Mouse (Mus musculus): Measurements from ENCODE around the gene Slc12a9. TPM values are rescaled to one million over a fixed set of nuclear protein-coding genes. Genes with fewer than 3 reads are reported as not detected.
"Not testable (repeated sequence)": the region's sequence is repeated elsewhere in the genome, so short reads cannot be mapped to it uniquely, and the experiment has no call there.

Gene Slc12a9
- polyA plus RNA-seq, 1 experiment from 2014 or later: 8.7 TPM

DNA sequence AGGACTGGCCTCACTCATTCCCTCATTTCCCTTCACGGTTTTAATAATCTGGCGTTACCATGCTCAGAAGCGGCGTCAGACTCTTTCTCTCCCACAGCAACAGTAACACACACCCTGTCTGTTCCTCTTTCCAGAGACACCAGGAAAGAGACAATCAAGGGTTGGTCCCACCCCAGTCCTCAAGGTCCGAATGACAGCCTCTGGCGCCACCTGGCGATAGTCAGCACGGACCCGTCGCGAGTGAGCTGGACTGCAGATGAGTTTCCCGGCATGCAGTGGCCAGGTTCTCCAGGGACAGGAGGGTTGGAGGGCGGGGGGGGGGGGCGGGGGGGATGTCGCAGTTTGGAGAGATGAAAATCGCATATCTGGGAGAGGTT lies 46.8 kb downstream of the Slc12a9 start:
- H3K27me3 ChIP-seq (replicated peaks): peaks cover 51% of the 10 kb centered on the region
- peaks cover 39% of the 10 kb centered on the region for H3K4me1 ChIP-seq
- H3K9me3 ChIP-seq: no peaks in the 10 kb centered on the region
- no peak overlapping the region for H3K27ac ChIP-seq (replicated peaks)
- peak overlapping the region; percentile 57 for H3K4me3 ChIP-seq
- 0 out of 2 replicates have a peak, but pooled peaks have one; percentile 23 for ATAC-seq (ENCODE audit: extremely low read depth, insufficient number of reproducible peaks, low FRiP score, low TSS enrichment)
- H3K9ac ChIP-seq: peak overlapping the region; percentile 79
- H3K4me2 ChIP-seq: peak overlapping the region; percentile 100
- no peaks in the 10 kb centered on the region for H3K36me3 ChIP-seq
- WGBS: under 1% methylated on average over 16 of the region's 16 CpGs

DNA sequence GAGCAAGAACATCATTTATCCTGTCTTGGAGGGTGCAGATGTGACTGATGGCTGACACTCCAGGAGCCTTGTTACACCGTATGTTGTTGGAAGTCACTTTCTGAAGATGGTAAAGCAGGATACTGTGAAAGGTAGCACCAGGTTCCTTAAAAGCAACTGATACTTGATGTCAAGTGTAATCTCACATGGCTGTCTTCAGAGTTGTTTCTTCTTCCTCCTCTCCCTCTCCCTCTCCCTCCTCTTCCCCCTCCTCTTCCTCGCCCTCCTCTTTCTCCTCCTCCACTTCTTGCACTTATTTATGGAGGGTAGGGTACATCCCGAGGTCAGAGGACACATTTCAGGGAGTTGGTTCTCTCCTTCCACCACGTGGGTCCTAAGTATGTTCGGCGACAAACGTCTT lies 47.4 kb downstream of the Slc12a9 start:
- Histone ChIP-seq H3K9ac (peak overlapping the region; percentile 50; the same call in 1 of the 2 replicates), H3K27me3 (replicated peaks) (peaks cover 44% of the 10 kb centered on the region), H3K36me3 (no peaks in the 10 kb centered on the region), H3K9me3 (no peaks in the 10 kb centered on the region), H3K4me1 (peaks cover 39% of the 10 kb centered on the region), H3K4me3 (no peak overlapping the region), H3K27ac (replicated peaks) (no peak overlapping the region), H3K4me2 (no peak overlapping the region; the same call in 1 of the 2 replicates)
- 42% methylated on average over 7 of the region's 7 CpGs for WGBS
- ATAC-seq (ENCODE audit: extremely low read depth, insufficient number of reproducible peaks, low FRiP score, low TSS enrichment): no peak

DNA sequence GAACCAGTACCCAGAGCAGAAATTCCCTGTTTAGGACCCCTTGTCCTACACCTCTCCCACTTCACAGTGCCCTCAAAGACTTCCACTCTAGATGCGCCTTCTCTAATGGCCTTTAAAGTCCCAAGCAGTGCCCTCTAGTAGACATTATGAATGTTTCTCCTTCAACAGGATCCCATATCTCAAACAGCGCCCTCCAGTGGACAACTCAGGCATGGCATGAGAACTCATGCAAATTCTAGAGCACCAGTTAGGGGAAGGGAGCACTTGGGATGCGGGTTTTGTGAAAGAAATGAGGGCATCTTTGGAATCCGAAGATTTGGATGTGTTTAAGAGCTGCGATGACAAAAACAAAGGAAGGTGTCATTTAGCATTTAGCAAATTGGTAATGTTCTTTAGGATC lies 48.4 kb downstream of the Slc12a9 start:
- Histone ChIP-seq H3K4me1 (peaks cover 33% of the 10 kb centered on the region), H3K9me3 (no peaks in the 10 kb centered on the region), H3K9ac (no peak overlapping the region), H3K4me3 (no peak overlapping the region), H3K36me3 (no peaks in the 10 kb centered on the region), H3K27me3 (replicated peaks) (peaks cover 36% of the 10 kb centered on the region), H3K4me2 (no peak overlapping the region), H3K27ac (replicated peaks) (no peak overlapping the region)
- WGBS: 60% methylated on average over 5 of the region's 5 CpGs
- ATAC-seq (ENCODE audit: extremely low read depth, insufficient number of reproducible peaks, low FRiP score, low TSS enrichment): no peak

- Histone ChIP-seq H3K4me1 (peaks cover 27% of the 10 kb centered on the region), H3K27me3 (replicated peaks) (peaks cover 30% of the 10 kb centered on the region)
- H3K4me2 ChIP-seq; H3K27ac ChIP-seq (replicated peaks); ATAC-seq (ENCODE audit: extremely low read depth, insufficient number of reproducible peaks, low FRiP score, low TSS enrichment); H3K9me3 ChIP-seq; H3K9ac ChIP-seq; H3K36me3 ChIP-seq; H3K4me3 ChIP-seq: not testable (repeated sequence)
- 71% methylated on average over 6 of the region's 6 CpGs for WGBS
Observed at GRCm38 (mm10) chr5:137284411-137284810, 49.0 kb downstream of the Slc12a9 start.

DNA sequence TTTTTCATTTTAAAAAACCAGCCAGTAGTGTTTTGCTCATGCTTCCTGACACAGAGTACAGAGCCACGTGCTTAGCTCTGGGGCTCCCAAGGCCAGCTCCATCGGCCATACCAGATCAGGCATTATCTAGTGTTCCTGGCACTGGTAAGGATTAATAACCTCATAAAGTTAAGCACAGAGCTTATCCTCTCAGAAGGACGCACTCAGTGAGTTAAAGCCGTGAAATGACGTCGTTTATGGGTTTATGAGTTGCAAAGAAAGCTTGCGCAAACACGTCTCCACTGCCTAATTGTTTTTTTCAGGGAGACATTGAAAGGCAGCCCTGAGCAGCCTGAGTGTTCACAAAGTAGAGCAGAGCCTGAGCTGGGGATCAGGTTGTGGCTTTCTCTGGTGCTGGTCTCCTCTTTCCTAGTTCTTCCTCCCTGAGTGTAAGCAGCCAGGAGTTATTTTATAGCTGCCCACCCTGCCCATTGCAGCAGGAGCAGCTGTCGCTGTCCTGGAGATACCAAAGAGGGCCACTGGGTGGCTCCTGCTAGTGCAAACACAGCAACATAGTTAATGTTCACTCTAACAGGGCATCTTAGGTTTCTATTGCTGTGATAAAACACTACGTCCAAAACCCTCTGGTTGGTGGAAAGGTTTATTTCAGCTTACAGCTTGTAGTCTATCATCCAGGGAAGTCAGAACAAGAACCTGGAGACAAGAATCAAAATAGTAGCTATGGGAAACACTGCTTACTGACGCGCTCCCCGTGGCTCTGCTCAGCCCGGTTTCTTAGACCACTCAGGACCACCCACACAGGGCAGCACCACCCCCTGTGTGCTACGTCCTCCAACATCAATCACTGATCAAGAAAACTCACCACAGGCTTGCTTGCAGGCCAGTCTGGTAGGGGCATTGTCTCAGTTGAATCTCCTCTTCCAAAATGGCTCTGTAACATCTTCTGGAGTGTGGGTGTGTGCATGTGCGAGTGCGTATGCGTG lies 55.7 kb downstream of the Slc12a9 start:
- no peak overlapping the region for H3K4me2 ChIP-seq

GRCm38 (mm10) chr5:137268131-137268910 lies 65.1 kb downstream of the Slc12a9 start:
- no peak overlapping the region for H3K4me3 ChIP-seq
- H3K4me1 ChIP-seq: no peaks in the 10 kb centered on the region
- H3K9ac ChIP-seq: no peak overlapping the region
- H3K4me2 ChIP-seq: peak overlapping the region; percentile 31; the same call in 1 of the 2 replicates
- WGBS: 23% methylated on average over 14 of the region's 18 CpGs
- no peak for ATAC-seq (ENCODE audit: extremely low read depth, insufficient number of reproducible peaks, low FRiP score, low TSS enrichment)
- no peaks in the 10 kb centered on the region for H3K36me3 ChIP-seq
- H3K9me3 ChIP-seq: peaks cover 6% of the 10 kb centered on the region; the same call in 1 of the 2 replicates
- H3K27me3 ChIP-seq (replicated peaks): 0 out of 2 replicates have a peak, but pooled peaks cover 5% of the 10 kb centered on the region
- no peak overlapping the region for H3K27ac ChIP-seq (replicated peaks)

More for the DNA sequence above, 55.7 kb downstream of the Slc12a9 start:
- 61% methylated on average over 18 of the region's 18 CpGs for WGBS
- no peaks in the 10 kb centered on the region for H3K4me1 ChIP-seq
- H3K27me3 ChIP-seq (replicated peaks): peaks cover 9% of the 10 kb centered on the region; the same call in 1 of the 2 replicates
- no peak for ATAC-seq (ENCODE audit: extremely low read depth, insufficient number of reproducible peaks, low FRiP score, low TSS enrichment)
- H3K9ac ChIP-seq: no peak overlapping the region
- peaks cover 13% of the 10 kb centered on the region; the same call in 1 of the 2 replicates for H3K9me3 ChIP-seq
- H3K4me3 ChIP-seq: no peak overlapping the region
- H3K27ac ChIP-seq (replicated peaks): no peak overlapping the region
- H3K36me3 ChIP-seq: no peaks in the 10 kb centered on the region

DNA sequence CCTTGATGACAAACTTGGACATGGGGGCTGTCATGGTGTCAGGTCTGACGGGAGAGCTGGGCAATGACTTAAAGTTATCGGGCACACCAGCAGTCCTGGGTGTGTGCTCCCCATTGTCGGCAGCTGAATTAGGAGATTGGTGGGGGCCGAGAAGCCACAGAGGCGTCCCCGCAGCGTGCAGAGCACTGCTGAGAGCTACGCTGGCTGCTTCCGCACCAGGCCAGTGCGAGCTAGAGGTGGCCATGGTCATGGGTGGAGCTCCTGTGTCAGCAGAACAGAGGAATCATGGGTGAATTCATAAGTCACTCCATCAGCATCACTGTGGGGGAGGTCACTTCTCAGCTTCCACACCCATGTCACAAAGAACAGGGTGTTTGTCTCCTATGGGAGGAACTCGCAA lies 68.6 kb downstream of the Slc12a9 start:
- ATAC-seq (ENCODE audit: extremely low read depth, insufficient number of reproducible peaks, low FRiP score, low TSS enrichment): no peak
- no peaks in the 10 kb centered on the region for H3K4me1 ChIP-seq
- H3K36me3 ChIP-seq: no peaks in the 10 kb centered on the region
- H3K27me3 ChIP-seq (replicated peaks): 0 out of 2 replicates have a peak, but pooled peaks cover 5% of the 10 kb centered on the region
- no peak overlapping the region for H3K4me2 ChIP-seq
- no peak overlapping the region for H3K9ac ChIP-seq
- H3K4me3 ChIP-seq: no peak overlapping the region
- WGBS: 82% methylated on average over 11 of the region's 11 CpGs
- H3K27ac ChIP-seq (replicated peaks): no peak overlapping the region
- no peaks in the 10 kb centered on the region for H3K9me3 ChIP-seq

Small RNA genes within 50 kb of the gene (microRNA-seq; reads per million reads assigned to microRNA genes)
- gene Mir7036 (not detected), gene Mir8116 (not detected)

Other genes starting within 250 kb of the Slc12a9 start
- 4.9 and 6.9 TPM in 2 replicates for gene Trim56, start 217.4 kb downstream of the Slc12a9 start, polyA plus RNA-seq (2015; fragmentation: Nextera tagmentation; extraction: Ambion mirVana)
- 0.11 TPM in 1 of 2 replicates, not detected in the other for gene Muc3, start 184.3 kb downstream of the Slc12a9 start, polyA plus RNA-seq (2015; fragmentation: Nextera tagmentation; extraction: Ambion mirVana)
- gene Muc3a, start 121.2 kb downstream of the Slc12a9 start, polyA plus RNA-seq (2015; fragmentation: Nextera tagmentation; extraction: Ambion mirVana): not detected in 2 replicates
- gene Ache, start 46.1 kb downstream of the Slc12a9 start, polyA plus RNA-seq (2015; fragmentation: Nextera tagmentation; extraction: Ambion mirVana): 12.7 and 14.8 TPM in 2 replicates
- gene Ufsp1, start 39.0 kb downstream of the Slc12a9 start, polyA plus RNA-seq (2015; fragmentation: Nextera tagmentation; extraction: Ambion mirVana): 8.1 and 8.8 TPM in 2 replicates
- gene Srrt, start 25.9 kb downstream of the Slc12a9 start, polyA plus RNA-seq (2015; fragmentation: Nextera tagmentation; extraction: Ambion mirVana): 84.9 and 88.1 TPM in 2 replicates
- gene Trip6, start 19.2 kb downstream of the Slc12a9 start, polyA plus RNA-seq (2015; fragmentation: Nextera tagmentation; extraction: Ambion mirVana): 44.7 and 47.3 TPM in 2 replicates
- gene Ephb4, start 16.5 kb upstream of the Slc12a9 start, polyA plus RNA-seq (2015; fragmentation: Nextera tagmentation; extraction: Ambion mirVana): 33.1 and 37.6 TPM in 2 replicates
- gene Zan, start 143.5 kb upstream of the Slc12a9 start, polyA plus RNA-seq (2015; fragmentation: Nextera tagmentation; extraction: Ambion mirVana): 0.04 and 0.08 TPM in 2 replicates
- 43.6 and 43.9 TPM in 2 replicates for gene Pop7, start 168.9 kb upstream of the Slc12a9 start, polyA plus RNA-seq (2015; fragmentation: Nextera tagmentation; extraction: Ambion mirVana)
- 8.4 and 8.8 TPM in 2 replicates for gene Gigyf1, start 185.0 kb upstream of the Slc12a9 start, polyA plus RNA-seq (2015; fragmentation: Nextera tagmentation; extraction: Ambion mirVana)
- not detected in 2 replicates for gene Epo, start 199.6 kb upstream of the Slc12a9 start, polyA plus RNA-seq (2015; fragmentation: Nextera tagmentation; extraction: Ambion mirVana)
- gene Gnb2, start 199.9 kb upstream of the Slc12a9 start, polyA plus RNA-seq (2015; fragmentation: Nextera tagmentation; extraction: Ambion mirVana): 299 and 300 TPM in 2 replicates
- gene Actl6b, start 219.9 kb upstream of the Slc12a9 start, polyA plus RNA-seq (2015; fragmentation: Nextera tagmentation; extraction: Ambion mirVana): 0.27 and 0.35 TPM in 2 replicates
- gene Tfr2, start 236.2 kb upstream of the Slc12a9 start, polyA plus RNA-seq (2015; fragmentation: Nextera tagmentation; extraction: Ambion mirVana): 0.59 and 2.5 TPM in 2 replicates